Mouse (Mus musculus) spleen, adult 2 months (tissue): ENCODE data around the gene Sema6c.

ENCODE experiments used
- CTCF ChIP-seq: fragments of 200-500 bp; IDR thresholded peaks from 2 replicates; pipeline ENCODE4 v1.5.1; 2011; ENCODE audit warnings: mild to moderate bottlenecking, inconsistent platforms; ENCODE audit not compliant: insufficient read depth, insufficient read length, insufficient replicate concordance; ENCODE audit errors: extremely low read depth
- POLR2A ChIP-seq: fragments of 200-500 bp; IDR thresholded peaks from 2 replicates; pipeline ENCODE4 v1.6.1; 2011; ENCODE audit warnings: low read depth, low read length, inconsistent platforms

GRCm38 (mm10) chr3:95159987-95160963 is at the start of gene Sema6c:
- TF ChIP-seq POLR2A: no peak
- no peak for TF ChIP-seq CTCF
